Mouse (Mus musculus) forebrain, embryonic 16.5 days (tissue): ENCODE data around the gene Ddx6. TPM values are rescaled to one million over a fixed set of nuclear protein-coding genes. Genes with fewer than 3 reads are reported as not detected.

Experiments used
- ATAC-seq: fragments of 200-750 bp; cut with Nextera tagmentation; 2 replicates; pipeline ENCODE4 v1.8.0; 2017; ENCODE audit warnings: mild to moderate bottlenecking, moderate library complexity
- H3K27ac ChIP-seq: fragments of 300-500 bp; sonication (generic); 2 replicates; pipeline ENCODE4 v1.5.1; 2014; ENCODE audit warnings: low read length, control low read depth
- H3K27me3 ChIP-seq: fragments of 300-500 bp; sonication (generic); replicated peaks from 2 replicates; pipeline ENCODE4 v1.6.1; 2014; ENCODE audit warnings: low read length; ENCODE audit not compliant: control insufficient read depth, insufficient read depth
- H3K36me3 ChIP-seq: fragments of 300-500 bp; sonication (generic); 2 replicates; pipeline ENCODE4 v1.6.1; 2014; ENCODE audit not compliant: control insufficient read depth, insufficient read depth
- H3K4me1 ChIP-seq: fragments of 300-500 bp; sonication (generic); replicated peaks from 2 replicates; pipeline ENCODE4 v1.6.1; 2014; ENCODE audit warnings: low read length; ENCODE audit not compliant: control insufficient read depth, insufficient read depth
- H3K4me2 ChIP-seq: fragments of 300-500 bp; sonication (generic); 2 replicates; pipeline ENCODE4 v1.6.1; 2014; ENCODE audit warnings: mild to moderate bottlenecking, low read length, control low read depth
- H3K4me3 ChIP-seq: fragments of 300-500 bp; sonication (generic); replicated peaks from 2 replicates; pipeline ENCODE4 v1.5.1; 2014; ENCODE audit warnings: mild to moderate bottlenecking, low read length, control low read depth
- H3K9ac ChIP-seq: fragments of 300-500 bp; sonication (generic); replicated peaks from 2 replicates; pipeline ENCODE4 v1.6.1; 2014; ENCODE audit warnings: low read depth, low read length, control low read depth
- H3K9me3 ChIP-seq: fragments of 300-500 bp; sonication (generic); 2 replicates; pipeline ENCODE4 v1.6.1; 2016; ENCODE audit warnings: low read length; ENCODE audit not compliant: control insufficient read depth
- WGBS: fragments of 180-500 bp; shearing (Covaris S2); extraction: QIAGEN DNeasy Blood & Tissue Kit; methylation state at CpG from one replicate; pipeline ENCODE4 v1.1.7; 2014; 5-methylcytosine and 5-hydroxymethylcytosine counted together
- polyA plus RNA-seq: library from polyadenylated mRNA; unstranded; fragments of >200 nt; fragmentation: Nextera tagmentation; extraction: Ambion mirVana; gene quantifications from 2 replicates; pipeline ENCODE4 v1.2.1, GENCODE M21; 2015

Gene Ddx6
- polyA plus RNA-seq, 1 experiment from 2014 or later, result 22.8 TPM

DNA sequence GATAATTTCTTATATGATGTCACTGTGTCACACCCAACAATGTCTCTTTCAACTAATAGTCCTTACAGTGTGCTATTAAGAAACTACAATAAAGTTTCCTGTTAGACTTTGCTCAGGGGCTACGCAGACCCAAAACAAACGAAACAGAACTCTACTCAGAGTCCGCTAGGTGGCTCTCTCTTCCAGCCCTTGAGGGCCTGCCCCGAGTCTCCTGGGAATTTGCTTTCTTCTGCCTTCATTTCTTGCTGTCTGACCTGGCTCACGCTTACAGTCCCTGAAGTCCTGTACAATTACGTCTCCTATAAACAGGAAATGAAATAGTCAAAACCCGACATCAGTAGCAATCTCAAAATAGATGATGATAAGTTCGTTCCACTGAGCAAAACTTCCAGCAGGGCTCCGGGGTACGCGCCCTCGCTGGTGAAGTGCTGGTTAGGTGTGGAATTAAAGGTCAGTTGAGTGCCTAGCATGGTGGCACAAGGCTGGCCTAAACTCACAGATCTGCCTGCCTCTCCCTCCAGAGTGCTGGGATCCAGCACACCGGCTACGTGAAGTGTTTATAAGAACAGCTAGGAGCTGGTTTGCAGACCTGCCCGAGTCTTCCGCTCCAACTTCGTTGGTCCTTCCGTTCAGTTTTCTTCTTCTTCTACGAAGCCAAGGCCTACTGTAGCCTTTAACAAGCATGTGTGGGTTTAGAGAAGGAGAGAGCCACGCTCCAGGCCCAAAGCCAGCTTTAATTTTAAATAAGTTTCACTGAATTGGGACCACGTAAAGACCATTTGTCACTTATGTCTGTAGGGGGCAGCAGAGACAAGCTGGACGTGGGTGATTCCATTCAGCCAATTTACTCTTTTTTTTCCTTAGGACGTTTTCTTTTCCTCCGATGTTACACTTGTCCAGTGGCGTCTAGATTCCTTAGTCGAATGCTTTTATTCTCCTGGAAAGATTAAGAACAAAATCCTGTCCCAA, 50.7 kb downstream of the Ddx6 start:
- 25% methylated on average over 26 of the region's 26 CpGs for WGBS
- H3K4me1 ChIP-seq, result peaks cover 5% of the 10 kb centered on the region; the same call in 1 of the 2 replicates
- H3K9ac ChIP-seq, result no peak overlapping the region
- H3K27me3 ChIP-seq, result no peaks in the 10 kb centered on the region
- H3K4me2 ChIP-seq, result peak overlapping the region; percentile 24
- H3K9me3 ChIP-seq, result no peaks in the 10 kb centered on the region
- H3K27ac ChIP-seq, result no peak overlapping the region
- ATAC-seq, result peak; percentile 59; the same call in 1 of the 2 replicates
- no peaks in the 10 kb centered on the region for H3K36me3 ChIP-seq
- no peak overlapping the region; the same call in 1 of the 2 replicates for H3K4me3 ChIP-seq

GRCm38 (mm10) chr9:44663706-44664105, 59.0 kb downstream of the Ddx6 start:
- Histone ChIP-seq H3K4me2 (no peak overlapping the region), H3K4me1 (no peaks in the 10 kb centered on the region), H3K27me3 (no peaks in the 10 kb centered on the region), H3K36me3 (no peaks in the 10 kb centered on the region), H3K27ac (no peak overlapping the region), H3K9ac (no peak overlapping the region), H3K4me3 (no peak overlapping the region), H3K9me3 (no peaks in the 10 kb centered on the region)
- 93% methylated on average over 6 of the region's 6 CpGs for WGBS
- ATAC-seq, result no peak

DNA sequence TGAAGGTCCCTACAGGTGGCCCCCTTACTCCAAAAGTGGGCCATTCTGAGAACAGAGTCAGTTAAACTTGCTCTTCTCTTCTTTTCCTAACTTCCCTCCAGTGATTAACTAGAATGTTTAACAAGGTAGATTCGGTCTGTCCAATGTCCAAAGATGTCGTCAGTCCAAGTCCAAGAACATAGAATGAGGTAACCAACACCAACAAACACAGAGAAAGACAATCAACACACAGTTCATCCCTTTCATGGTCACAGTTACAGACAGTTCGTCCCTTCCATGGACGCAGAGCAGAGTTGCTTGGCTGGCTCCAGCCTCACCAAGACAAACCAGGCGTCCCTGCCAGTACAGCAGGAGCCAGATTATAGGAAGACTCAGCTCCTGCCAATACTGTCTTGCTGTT, 66.7 kb downstream of the Ddx6 start:
- Histone ChIP-seq H3K27me3 (no peaks in the 10 kb centered on the region), H3K36me3 (no peaks in the 10 kb centered on the region), H3K9me3 (no peaks in the 10 kb centered on the region), H3K4me1 (no peaks in the 10 kb centered on the region), H3K27ac (no peak overlapping the region), H3K9ac (no peak overlapping the region), H3K4me3 (no peak overlapping the region), H3K4me2 (no peak overlapping the region)
- WGBS, result 89% methylated on average over 5 of the region's 5 CpGs
- ATAC-seq, result no peak

DNA sequence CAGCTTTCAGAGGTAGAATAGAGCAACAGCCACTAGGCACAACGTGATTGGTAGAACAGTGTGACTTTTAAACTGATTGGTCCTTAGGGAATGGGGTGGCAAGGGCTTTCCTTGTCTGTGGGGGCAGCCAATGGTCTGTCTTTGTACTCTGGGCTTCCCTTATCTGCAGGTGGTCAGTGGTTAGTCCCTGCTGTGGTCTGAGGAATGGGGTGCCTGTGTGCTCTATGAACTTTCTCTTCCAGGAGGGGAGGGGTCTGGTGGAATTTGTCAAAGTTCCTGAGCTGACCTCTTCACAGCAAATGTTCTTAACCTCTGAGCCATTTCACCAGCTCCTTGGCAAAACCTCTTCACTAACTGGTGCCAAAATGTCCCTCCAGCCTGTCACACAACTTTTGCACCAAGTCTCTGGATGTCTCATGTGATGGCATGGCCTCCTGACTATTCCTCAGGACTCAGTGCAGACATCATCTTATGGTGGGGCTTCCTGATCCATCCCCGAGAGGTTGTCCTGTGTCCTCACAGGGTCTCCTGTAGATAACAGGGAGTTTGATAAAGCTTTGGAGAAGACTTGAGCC, 67.7 kb downstream of the Ddx6 start:
- Histone ChIP-seq H3K9ac (no peak overlapping the region), H3K27me3 (no peaks in the 10 kb centered on the region), H3K4me3 (no peak overlapping the region), H3K4me2 (no peak overlapping the region), H3K27ac (no peak overlapping the region), H3K9me3 (no peaks in the 10 kb centered on the region), H3K4me1 (no peaks in the 10 kb centered on the region), H3K36me3 (no peaks in the 10 kb centered on the region)
- WGBS, result 71% methylated on average over 2 of the region's 2 CpGs
- ATAC-seq, result no peak

GRCm38 (mm10) chr9:44673005-44673404, 68.3 kb downstream of the Ddx6 start, which contains the start of gene Treh:
Gene Treh, plus strand, starts transcription at chr9:44673233.
- ATAC-seq, result no peak
- no peak within 1 kb of the TSS for H3K4me3 ChIP-seq
- H3K27ac ChIP-seq, result no peak within 1 kb of the TSS
- no peaks in the 10 kb centered on the region for H3K4me1 ChIP-seq
- H3K9ac ChIP-seq, result no peak within 1 kb of the TSS
- H3K36me3 ChIP-seq, result no peaks in the 10 kb centered on the region
- no peaks in the 10 kb centered on the region for H3K9me3 ChIP-seq
- H3K4me2 ChIP-seq, result no peak within 1 kb of the TSS
- no peaks in the 10 kb centered on the region for H3K27me3 ChIP-seq
- WGBS, result 88% methylated on average over 3 of the region's 3 CpGs

GRCm38 (mm10) chr9:44678288-44678871, 73.7 kb downstream of the Ddx6 start:
- no peaks in the 10 kb centered on the region for H3K9me3 ChIP-seq
- no peak overlapping the region for H3K9ac ChIP-seq
- no peaks in the 10 kb centered on the region for H3K27me3 ChIP-seq
- H3K36me3 ChIP-seq, result no peaks in the 10 kb centered on the region
- no peak for ATAC-seq
- no peak overlapping the region for H3K4me3 ChIP-seq
- H3K4me1 ChIP-seq, result no peaks in the 10 kb centered on the region
- H3K27ac ChIP-seq, result no peak overlapping the region
- no peak overlapping the region for H3K4me2 ChIP-seq
- WGBS, result 89% methylated on average over 2 of the region's 2 CpGs

- no peak overlapping the region for H3K4me3 ChIP-seq
- H3K9me3 ChIP-seq, result no peaks in the 10 kb centered on the region
- no peak for ATAC-seq
- no peaks in the 10 kb centered on the region for H3K27me3 ChIP-seq
- 71% methylated on average over 5 of the region's 5 CpGs for WGBS
- no peak overlapping the region for H3K27ac ChIP-seq
- H3K9ac ChIP-seq, result no peak overlapping the region
- no peak overlapping the region for H3K4me2 ChIP-seq
- H3K36me3 ChIP-seq, result no peaks in the 10 kb centered on the region
- H3K4me1 ChIP-seq, result no peaks in the 10 kb centered on the region
Observed at GRCm38 (mm10) chr9:44679565-44679964, 74.9 kb downstream of the Ddx6 start.

- H3K27me3 ChIP-seq, result no peaks in the 10 kb centered on the region
- H3K4me3 ChIP-seq, result no peak overlapping the region
- H3K36me3 ChIP-seq, result 0 out of 2 replicates have a peak, but pooled peaks cover 3% of the 10 kb centered on the region
- ATAC-seq, result no peak
- H3K9ac ChIP-seq, result no peak overlapping the region
- no peaks in the 10 kb centered on the region for H3K9me3 ChIP-seq
- peaks cover 18% of the 10 kb centered on the region for H3K4me1 ChIP-seq
- no peak overlapping the region for H3K4me2 ChIP-seq
- H3K27ac ChIP-seq, result no peak overlapping the region
- WGBS, result 86% methylated on average over 8 of the region's 8 CpGs
Observed at GRCm38 (mm10) chr9:44683046-44683445, 78.4 kb downstream of the Ddx6 start.
